Mouse (Mus musculus) MEL (cell line): ENCODE measurements at regions not wholly inside any gene's neighbourhood (a gene's known extent, or its start where the extent isn't known, plus 50 kb on each side); places are given as distances from the start of the nearest gene placed in this dataset.

ENCODE experiments used
- DNase-seq: peaks from one replicate; pipeline ENCODE4 v3.0.0; 2011; ENCODE audit warnings: low read depth, low spot score
- H3K27ac ChIP-seq: 2 replicates; pipeline ENCODE4 v1.5.1; 2012; ENCODE audit warnings: low read depth, mild to moderate bottlenecking, control low read depth, low read length, moderate library complexity; ENCODE audit not compliant: control insufficient read depth
- H3K27me3 ChIP-seq, 2 experiments: fragments of 150-350 bp in 1 of 2; sonication (generic) in 1 of 2; 2 replicates each; pipeline ENCODE4 v1.6.1; 2012; ENCODE audit warnings: low read length in 2 of 2, mild to moderate bottlenecking in 2 of 2, improper control_type of control experiment in 1 of 2, moderate library complexity in 1 of 2; ENCODE audit not compliant: insufficient read depth in 2 of 2, control insufficient read depth in 1 of 2
- H3K36me3 ChIP-seq, 2 experiments: 2 replicates each; pipeline ENCODE4 v1.6.1; 2012 to 2014; ENCODE audit warnings: low read length in 2 of 2, improper control_type of control experiment in 1 of 2, inconsistent platforms in 1 of 2, mild to moderate bottlenecking in 1 of 2; ENCODE audit not compliant: insufficient read depth in 2 of 2, control insufficient read depth in 1 of 2
- H3K4me1 ChIP-seq, 2 experiments: fragments of 150-350 bp in 1 of 2; sonication (generic) in 1 of 2; 2 replicates each; pipeline ENCODE4 v1.6.1; 2012; ENCODE audit warnings: low read length in 2 of 2, improper control_type of control experiment in 1 of 2, mild to moderate bottlenecking in 1 of 2; ENCODE audit not compliant: insufficient read depth in 2 of 2, control insufficient read depth in 1 of 2
- H3K4me3 ChIP-seq, 2 experiments: fragments of 150-350 bp in 1 of 2; sonication (generic) in 1 of 2; 2 replicates each; pipeline ENCODE4 v1.5.1; 2012; ENCODE audit warnings: low read depth in 2 of 2, low read length in 2 of 2, mild to moderate bottlenecking in 2 of 2, moderate library complexity in 2 of 2, control low read depth in 1 of 2, improper control_type of control experiment in 1 of 2; ENCODE audit not compliant: control insufficient read depth in 1 of 2, insufficient read depth in 1 of 2
- H3K79me2 ChIP-seq: 2 replicates; pipeline ENCODE4 v1.6.1; 2012; ENCODE audit warnings: mild to moderate bottlenecking, low read length, moderate library complexity; ENCODE audit not compliant: control insufficient read depth, poor library complexity, insufficient read depth
- H3K9ac ChIP-seq: 2 replicates; pipeline ENCODE4 v1.6.1; 2012; ENCODE audit warnings: low read depth, mild to moderate bottlenecking, control low read depth, low read length, moderate library complexity; ENCODE audit not compliant: control insufficient read depth, poor library complexity, severe bottlenecking
- H3K9me3 ChIP-seq: fragments of 150-350 bp; sonication (generic); replicated peaks from 2 replicates; pipeline ENCODE4 v1.6.1; 2012; ENCODE audit warnings: mild to moderate bottlenecking, low read length, improper control_type of control experiment, moderate library complexity; ENCODE audit not compliant: insufficient read depth
- BHLHE40 ChIP-seq: IDR thresholded peaks from 2 replicates; pipeline ENCODE4 v1.6.1; 2012; ENCODE audit warnings: low read depth, mild to moderate bottlenecking, inconsistent platforms, low read length, improper control_type of control experiment, borderline replicate concordance
- CHD1 ChIP-seq: IDR thresholded peaks from 2 replicates; pipeline ENCODE4 v1.6.1; 2012; ENCODE audit warnings: low read depth, mild to moderate bottlenecking, inconsistent platforms, low read length, improper control_type of control experiment
- CTCF ChIP-seq, 3 experiments: IDR thresholded peaks in 2 of 3; conservative IDR thresholded peaks in 1 of 3; 2 replicates each; pipeline ENCODE4 v1.5.1; 2011 to 2012; ENCODE audit warnings: low read length in 3 of 3, low read depth in 2 of 3, mild to moderate bottlenecking in 2 of 3, improper control_type of control experiment in 1 of 3, inconsistent platforms in 1 of 3, mixed read lengths in 1 of 3, moderate library complexity in 1 of 3; ENCODE audit not compliant: control insufficient read depth in 1 of 3, insufficient read depth in 1 of 3, poor library complexity in 1 of 3, severe bottlenecking in 1 of 3
- E2F4 ChIP-seq: IDR thresholded peaks from 2 replicates; pipeline ENCODE4 v1.6.1; 2011; ENCODE audit warnings: low read depth, low read length, improper control_type of control experiment, borderline replicate concordance
- EP300 ChIP-seq, 2 experiments: IDR thresholded peaks; 2 replicates each; pipeline ENCODE4 v1.6.1; 2011; ENCODE audit warnings: improper control_type of control experiment in 2 of 2, low read length in 2 of 2, low read depth in 1 of 2, mild to moderate bottlenecking in 1 of 2
- ETS1 ChIP-seq: IDR thresholded peaks from 2 replicates; pipeline ENCODE4 v1.6.1; 2012; ENCODE audit warnings: low read depth, mild to moderate bottlenecking, inconsistent platforms, low read length, improper control_type of control experiment, moderate library complexity
- GATA1 ChIP-seq: IDR thresholded peaks from 2 replicates; pipeline ENCODE4 v1.6.1; 2011; ENCODE audit warnings: low read depth, low read length, improper control_type of control experiment
- JUND ChIP-seq: IDR thresholded peaks from 2 replicates; pipeline ENCODE4 v1.6.1; 2011; ENCODE audit warnings: low read depth, mild to moderate bottlenecking, improper control_type of control experiment, low read length
- KAT2A ChIP-seq: conservative IDR thresholded peaks from 2 replicates; pipeline ENCODE4 v1.6.1; 2012; ENCODE audit warnings: low read depth, low read length, improper control_type of control experiment, inconsistent platforms
- MAFK ChIP-seq: IDR thresholded peaks from 2 replicates; pipeline ENCODE4 v1.6.1; 2011; ENCODE audit warnings: low read depth, mild to moderate bottlenecking, low read length, improper control_type of control experiment, borderline replicate concordance
- MAZ ChIP-seq: IDR thresholded peaks from 2 replicates; pipeline ENCODE4 v1.6.1; 2012; ENCODE audit warnings: low read depth, mild to moderate bottlenecking, inconsistent platforms, low read length, improper control_type of control experiment
- MEF2A ChIP-seq: IDR thresholded peaks from 2 replicates; pipeline ENCODE4 v1.6.1; 2014; ENCODE audit warnings: low read depth, mild to moderate bottlenecking, inconsistent platforms, low read length, improper control_type of control experiment; ENCODE audit not compliant: poor library complexity, insufficient replicate concordance, severe bottlenecking; ENCODE audit errors: extremely low read depth
- MYB ChIP-seq: IDR thresholded peaks from 2 replicates; pipeline ENCODE4 v1.6.1; 2011; ENCODE audit warnings: mild to moderate bottlenecking, low read depth, low read length, improper control_type of control experiment
- NELFE ChIP-seq: IDR thresholded peaks from 2 replicates; pipeline ENCODE4 v1.6.1; 2011; ENCODE audit warnings: low read depth, low read length, improper control_type of control experiment
- NRF1 ChIP-seq: IDR thresholded peaks from 2 replicates; pipeline ENCODE4 v1.6.1; 2014; ENCODE audit warnings: low read depth, mild to moderate bottlenecking, inconsistent platforms, low read length, improper control_type of control experiment, moderate library complexity; ENCODE audit not compliant: poor library complexity, insufficient read depth, severe bottlenecking
- POLR2A ChIP-seq, 2 experiments: IDR thresholded peaks; 2 replicates each; pipeline ENCODE4 v1.6.1; 2011 to 2012; ENCODE audit warnings: low read length in 2 of 2, mild to moderate bottlenecking in 2 of 2, control low read depth in 1 of 2, improper control_type of control experiment in 1 of 2, low read depth in 1 of 2, moderate library complexity in 1 of 2; ENCODE audit not compliant: control insufficient read depth in 1 of 2, insufficient read depth in 1 of 2, poor library complexity in 1 of 2
- POLR2AphosphoS5 ChIP-seq: IDR thresholded peaks from 2 replicates; pipeline ENCODE4 v1.6.1; 2012; ENCODE audit warnings: low read depth, borderline replicate concordance, mild to moderate bottlenecking, inconsistent platforms, low read length, moderate library complexity, mixed read lengths
- RCOR1 ChIP-seq: IDR thresholded peaks from 2 replicates; pipeline ENCODE4 v1.6.1; 2012; ENCODE audit warnings: low read depth, mild to moderate bottlenecking, inconsistent platforms, low read length, improper control_type of control experiment
- SIN3A ChIP-seq: IDR thresholded peaks from 2 replicates; pipeline ENCODE4 v1.6.1; 2012; ENCODE audit warnings: low read length, improper control_type of control experiment, inconsistent platforms
- SMC3 ChIP-seq: IDR thresholded peaks from 2 replicates; pipeline ENCODE4 v1.6.1; 2011; ENCODE audit warnings: low read depth, low read length, improper control_type of control experiment
- TAL1 ChIP-seq: IDR thresholded peaks from 2 replicates; pipeline ENCODE4 v1.6.1; 2012; ENCODE audit warnings: mild to moderate bottlenecking, inconsistent platforms, low read length, moderate library complexity, mixed read lengths
- TBP ChIP-seq: IDR thresholded peaks from 2 replicates; pipeline ENCODE4 v1.8.0; 2011; ENCODE audit warnings: low read depth, low read length, improper control_type of control experiment
- TCF12 ChIP-seq: IDR thresholded peaks from 2 replicates; pipeline ENCODE4 v1.6.1; 2014; ENCODE audit warnings: low read depth, mild to moderate bottlenecking, inconsistent platforms, low read length, improper control_type of control experiment, moderate library complexity
- UBTF ChIP-seq: IDR thresholded peaks from 2 replicates; pipeline ENCODE4 v1.6.1; 2012; ENCODE audit warnings: low read depth, mild to moderate bottlenecking, inconsistent platforms, low read length, improper control_type of control experiment, moderate library complexity, borderline replicate concordance; ENCODE audit not compliant: insufficient read depth
- ZMIZ1 ChIP-seq: IDR thresholded peaks from 2 replicates; pipeline ENCODE4 v1.6.1; 2012; ENCODE audit warnings: low read depth, mild to moderate bottlenecking, inconsistent platforms, low read length, improper control_type of control experiment, moderate library complexity
- ZNF384 ChIP-seq: IDR thresholded peaks from 2 replicates; pipeline ENCODE4 v1.6.1; 2012; ENCODE audit warnings: low read depth, mild to moderate bottlenecking, inconsistent platforms, low read length, improper control_type of control experiment

DNA sequence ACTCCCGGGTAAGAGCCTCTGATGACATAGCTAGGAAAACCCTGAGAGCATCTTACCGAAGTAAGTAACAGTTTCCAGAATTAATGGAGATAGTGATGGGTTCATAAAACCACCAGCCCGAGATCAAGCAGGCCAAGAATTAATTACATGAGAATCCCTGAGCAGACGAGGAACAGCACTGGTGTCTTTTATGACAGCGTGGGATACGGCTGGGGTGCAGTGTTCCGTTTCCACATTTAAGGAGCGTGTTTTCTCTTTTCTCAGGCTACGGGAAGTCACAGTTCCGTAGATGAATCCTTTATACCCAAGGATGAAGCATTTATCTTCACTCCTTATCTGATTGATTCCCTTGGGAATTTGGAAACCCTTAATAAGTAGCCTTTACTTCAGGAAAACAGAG is 169.1 kb upstream of the Samsn1 start:
- no peak overlapping the region for H3K9ac ChIP-seq
- H3K9me3 ChIP-seq: no peaks in the 10 kb centered on the region
- no peak for TF ChIP-seq E2F4
- TF ChIP-seq POLR2A (IDR thresholded peaks at IDR 0.05; ENCODE audit: control insufficient read depth in 1 of 2, insufficient read depth in 1 of 2, low read depth in 1 of 2, low read length in 2 of 2, poor library complexity in 1 of 2): no peak
- TF ChIP-seq NELFE: no peak
- TF ChIP-seq ETS1: no peak
- no peak for TF ChIP-seq MAZ
- no peak for TF ChIP-seq TCF12
- TF ChIP-seq POLR2AphosphoS5: no peak
- no peak for TF ChIP-seq KAT2A
- no peak for TF ChIP-seq CHD1
- no peak for TF ChIP-seq BHLHE40
- H3K4me1 ChIP-seq: no peaks in the 10 kb centered on the region
- DNase-seq: no peak
- no peak overlapping the region for H3K27ac ChIP-seq
- H3K79me2 ChIP-seq: no peaks in the 10 kb centered on the region
- peaks cover 0 to 2% of the 10 kb centered on the region in 2 experiments; a peak in 1 of 4 replicates for H3K27me3 ChIP-seq
- no peaks in the 10 kb centered on the region for H3K36me3 ChIP-seq
- H3K4me3 ChIP-seq: no peak overlapping the region

DNA sequence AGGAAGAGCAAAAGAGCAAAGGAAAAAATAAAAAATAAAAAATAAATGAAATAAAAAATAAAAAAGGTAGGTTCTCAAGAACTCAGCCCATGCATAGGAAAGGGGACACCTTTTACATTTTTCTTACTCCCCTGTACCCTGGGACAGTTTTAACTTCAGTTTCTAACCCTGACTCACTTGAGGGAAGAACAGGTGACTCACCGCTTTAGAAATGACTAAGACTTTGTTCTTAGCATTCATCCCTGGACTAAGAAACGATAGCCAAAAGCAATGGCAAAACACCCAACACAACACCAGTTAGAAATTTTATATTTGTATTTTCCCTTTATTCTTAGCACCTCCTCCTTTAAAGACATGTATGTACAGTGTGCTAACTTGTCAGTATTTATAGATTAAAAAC is 161.5 kb upstream of the Samsn1 start:
- no peaks in the 10 kb centered on the region for H3K79me2 ChIP-seq
- DNase-seq: no peak
- H3K9ac ChIP-seq: no peak overlapping the region
- TF ChIP-seq ZNF384: no peak
- TF ChIP-seq RCOR1: no peak
- TF ChIP-seq JUND: no peak
- no peak for TF ChIP-seq NRF1
- no peak for TF ChIP-seq MYB
- no peak for TF ChIP-seq MEF2A
- TF ChIP-seq ZMIZ1: no peak
- no peak for TF ChIP-seq GATA1
- no peak for TF ChIP-seq CTCF (IDR thresholded peaks at IDR 0.05 in 2 of 3, conservative IDR thresholded peaks at IDR 0.05 in 1 of 3; ENCODE audit: control insufficient read depth in 1 of 3, insufficient read depth in 1 of 3, low read depth in 2 of 3, low read length in 3 of 3, poor library complexity in 1 of 3, severe bottlenecking in 1 of 3)
- TF ChIP-seq POLR2A (IDR thresholded peaks at IDR 0.05; ENCODE audit: control insufficient read depth in 1 of 2, insufficient read depth in 1 of 2, low read depth in 1 of 2, low read length in 2 of 2, poor library complexity in 1 of 2): no peak
- no peak for TF ChIP-seq EP300 (IDR thresholded peaks at IDR 0.05; ENCODE audit: low read depth in 1 of 2, low read length in 2 of 2)
- no peak for TF ChIP-seq SMC3
- no peak for TF ChIP-seq MAZ
- TF ChIP-seq TBP: no peak
- no peak for TF ChIP-seq SIN3A
- TF ChIP-seq UBTF: no peak
- no peak for TF ChIP-seq TAL1
- no peak for TF ChIP-seq MAFK
- no peaks in the 10 kb centered on the region for H3K36me3 ChIP-seq
- H3K27me3 ChIP-seq: peaks cover 0 to 2% of the 10 kb centered on the region in 2 experiments; a peak in 1 of 4 replicates
- no peaks in the 10 kb centered on the region for H3K9me3 ChIP-seq
- no peak overlapping the region for H3K4me3 ChIP-seq
- no peak overlapping the region for H3K27ac ChIP-seq
- H3K4me1 ChIP-seq: no peaks in the 10 kb centered on the region
